Mouse (Mus musculus) leukemia stem cell, adult 10-12 weeks (primary cell): ENCODE data around the gene Olfr1336. TPM values are rescaled to one million over a fixed set of nuclear protein-coding genes. Genes with fewer than 3 reads are reported as not detected.

Experiments used
- polyA plus RNA-seq: library from polyadenylated mRNA; stranded (reverse); fragments of >175 nt; gene quantifications from 2 replicates; pipeline ENCODE4 v1.2.3, GENCODE M21; 2012; ENCODE audit warnings: low replicate concordance

Olfr1336 gene
- polyA plus RNA-seq: not detected in 2 replicates

GRCm38 (mm10) chr7:6455868-6456267 is at the start of gene Olfr1336:
TSS of gene Olfr1336 (plus strand) at chr7:6456168.

GRCm38 (mm10) chr7:6410043-6410442 is 45.9 kb upstream of the Olfr1336 start, which contains the start of gene Gm20715:
TSS of gene Gm20715 (plus strand) at chr7:6410277.

GRCm38 (mm10) chr7:6438388-6438787 is 17.6 kb upstream of the Olfr1336 start, which contains the start of gene Olfr1344:
TSS of gene Olfr1344 (plus strand) at chr7:6438688.

GRCm38 (mm10) chr7:6466951-6467350 is 11.0 kb downstream of the Olfr1336 start, which contains the start of gene Olfr1346:
TSS of gene Olfr1346 (plus strand) at chr7:6467101.

GRCm38 (mm10) chr7:6486841-6487240 is 30.9 kb downstream of the Olfr1336 start, which contains the start of gene Olfr5:
TSS of gene Olfr5 (minus strand) at chr7:6486941.

GRCm38 (mm10) chr7:6499655-6500054 is 43.7 kb downstream of the Olfr1336 start, which contains the start of gene Olfr1347:
TSS of gene Olfr1347 (minus strand) at chr7:6499755.

GRCm38 (mm10) chr7:6508648-6509047 is 52.7 kb downstream of the Olfr1336 start, which contains the start of gene Olfr1348:
TSS of gene Olfr1348 (minus strand) at chr7:6508748.

Other genes with a start within 250 kb of the Olfr1336 start
- not detected in 2 replicates for gene Zscan5b, start 233.9 kb upstream of the Olfr1336 start, polyA plus RNA-seq
- gene Epp13, start 203.5 kb upstream of the Olfr1336 start, polyA plus RNA-seq: not detected in 2 replicates
- 0.45 and 0.68 TPM in 2 replicates for gene Zfp667, start 169.6 kb upstream of the Olfr1336 start, polyA plus RNA-seq
- gene Zfp583, start 124.9 kb upstream of the Olfr1336 start, polyA plus RNA-seq: 0.68 and 3.8 TPM in 2 replicates
- not detected in 2 replicates for gene Gm3854, start 112.4 kb upstream of the Olfr1336 start, polyA plus RNA-seq
- 0.30 TPM in 1 of 2 replicates, not detected in the other for gene Zfp78, start 92.9 kb upstream of the Olfr1336 start, polyA plus RNA-seq
- gene Zfp28, start 72.9 kb upstream of the Olfr1336 start, polyA plus RNA-seq: 0.40 and 0.44 TPM in 2 replicates
- gene Smim17, start 57.5 kb upstream of the Olfr1336 start, polyA plus RNA-seq: not detected in 2 replicates
- gene Gm20715, start 45.9 kb upstream of the Olfr1336 start, polyA plus RNA-seq: not detected in 2 replicates
- gene Olfr1344, start 17.5 kb upstream of the Olfr1336 start, polyA plus RNA-seq: 0.17 TPM in 1 of 2 replicates, not detected in the other
- 0.06 TPM in 1 of 2 replicates, not detected in the other for gene Olfr1346, start 10.9 kb downstream of the Olfr1336 start, polyA plus RNA-seq
- gene Olfr5, start 30.8 kb downstream of the Olfr1336 start, polyA plus RNA-seq: not detected in 2 replicates
- gene Olfr1347, start 43.6 kb downstream of the Olfr1336 start, polyA plus RNA-seq: not detected in 2 replicates
- not detected in 2 replicates for gene Olfr1348, start 52.6 kb downstream of the Olfr1336 start, polyA plus RNA-seq
- gene Olfr1349, start 66.8 kb downstream of the Olfr1336 start, polyA plus RNA-seq: 0.14 and 0.42 TPM in 2 replicates
- gene Olfr1350, start 108.7 kb downstream of the Olfr1336 start, polyA plus RNA-seq: not detected in 2 replicates
- not detected in 2 replicates for gene Zim1, start 240.3 kb downstream of the Olfr1336 start, polyA plus RNA-seq